Mouse (Mus musculus) heart, postnatal 36 days (tissue): ENCODE results near the gene Sit1. TPM values are rescaled to one million over a fixed set of nuclear protein-coding genes. Genes with fewer than 3 reads are reported as not detected.

ENCODE experiments used
- total RNA-seq, 2 experiments: library from RNA; stranded (reverse); gene quantifications; 2 replicates each; pipeline ENCODE4 v1.2.3; 2021

Sit1 gene
- total RNA-seq, 2 experiments from 2014 or later = not detected

Other genes starting within 250 kb of the Sit1 start
- gene Atp8b5, start 216.6 kb downstream of the Sit1 start, total RNA-seq = under 1 TPM in 1 of 2 experiments, not detected in 1; 0.05 TPM
- 10 to 100 TPM; 45.5 to 46.0 TPM for gene Rusc2, start 101.8 kb downstream of the Sit1 start, total RNA-seq
- gene Fam166b, start 54.6 kb downstream of the Sit1 start, total RNA-seq = not detected
- gene Tesk1, start 41.8 kb downstream of the Sit1 start, total RNA-seq = 10 to 100 TPM; 32.8 to 33.4 TPM
- gene Cd72, start 29.1 kb downstream of the Sit1 start, total RNA-seq = 1 to 10 TPM in 1 of 2 experiments, under 1 TPM in 1; 0.89 to 1.6 TPM
- gene Ccdc107, start 9.2 kb upstream of the Sit1 start, total RNA-seq = 10 to 100 TPM; 25.3 to 29.8 TPM
- under 1 TPM; 0.39 to 0.62 TPM for gene Arhgef39, start 16.0 kb upstream of the Sit1 start, total RNA-seq
- gene Car9, start 23.2 kb upstream of the Sit1 start, total RNA-seq = under 1 TPM in 1 of 2 experiments, not detected in 1; 0.22 TPM
- gene Tpm2, start 40.0 kb upstream of the Sit1 start, total RNA-seq = 10 to 100 TPM; 29.1 to 29.2 TPM
- gene Creb3, start 78.6 kb upstream of the Sit1 start, total RNA-seq = 10 to 100 TPM; 40.4 to 47.6 TPM
- 100 to 1,000 TPM; 106 to 118 TPM for gene Tln1, start 79.0 kb upstream of the Sit1 start, total RNA-seq
- 10 to 100 TPM; 30.7 to 36.1 TPM for gene Rgp1, start 95.0 kb upstream of the Sit1 start, total RNA-seq
- 10 to 100 TPM; 14.7 to 15.8 TPM for gene Gba2, start 95.1 kb upstream of the Sit1 start, total RNA-seq
- gene Msmp, start 100.8 kb upstream of the Sit1 start, total RNA-seq = under 1 TPM; 0.42 to 0.87 TPM
- 10 to 100 TPM; 44.2 to 46.5 TPM for gene Npr2, start 148.2 kb upstream of the Sit1 start, total RNA-seq
- not detected for gene Spag8, start 169.9 kb upstream of the Sit1 start, total RNA-seq
- gene Hint2, start 172.7 kb upstream of the Sit1 start, total RNA-seq = 100 to 1,000 TPM; 131 to 152 TPM
- 10 to 100 TPM; 17.8 to 20.3 TPM for gene Tmem8b, start 185.2 kb upstream of the Sit1 start, total RNA-seq
- under 1 TPM; 0.24 to 0.31 TPM for gene Fam221b, start 185.4 kb upstream of the Sit1 start, total RNA-seq
- gene Olfr70, start 217.1 kb upstream of the Sit1 start, total RNA-seq = not detected
- not detected for gene Olfr71, start 226.5 kb upstream of the Sit1 start, total RNA-seq
- gene Hrct1, start 243.5 kb upstream of the Sit1 start, total RNA-seq = 1 to 10 TPM; 4.2 to 4.7 TPM
- 1 to 10 TPM; 4.3 to 6.4 TPM for gene Spaar, start 246.3 kb upstream of the Sit1 start, total RNA-seq